Mouse (Mus musculus) hindbrain, postnatal 0 days (tissue): ENCODE results near the gene Fam19a1. TPM values are rescaled to one million over a fixed set of nuclear protein-coding genes. Genes with fewer than 3 reads are reported as not detected.

ENCODE experiments used
- ATAC-seq: fragments of 200-750 bp; cut with Nextera tagmentation; 2 replicates; pipeline ENCODE4 v1.8.0; 2017; ENCODE audit warnings: mild to moderate bottlenecking, moderate TSS enrichment, moderate library complexity
- DNase-seq: peaks from one replicate; pipeline ENCODE4 v3.0.0-alpha.2; 2015; ENCODE audit warnings: low spot score
- H3K27ac ChIP-seq: fragments of 300-500 bp; sonication (generic); 2 replicates; pipeline ENCODE4 v1.5.1; 2014; ENCODE audit warnings: mild to moderate bottlenecking
- H3K27me3 ChIP-seq: fragments of 300-500 bp; sonication (generic); 2 replicates; pipeline ENCODE4 v1.6.1; 2014; ENCODE audit warnings: low read length, mixed read lengths; ENCODE audit not compliant: insufficient read depth
- H3K36me3 ChIP-seq: fragments of 300-500 bp; sonication (generic); 2 replicates; pipeline ENCODE4 v1.6.1; 2014; ENCODE audit warnings: low read length, mixed read lengths; ENCODE audit not compliant: insufficient read depth
- H3K4me1 ChIP-seq: fragments of 300-500 bp; sonication (generic); 2 replicates; pipeline ENCODE4 v1.6.1; 2014; ENCODE audit warnings: antibody characterized with exemption, low read length, mixed read lengths; ENCODE audit not compliant: insufficient read depth
- H3K4me2 ChIP-seq: fragments of 300-500 bp; sonication (generic); 2 replicates; pipeline ENCODE4 v1.6.1; 2014; ENCODE audit warnings: low read depth, mild to moderate bottlenecking, low read length, moderate library complexity, mixed read lengths
- H3K4me3 ChIP-seq: fragments of 300-500 bp; sonication (generic); 2 replicates; pipeline ENCODE4 v1.5.1; 2014; ENCODE audit warnings: low read length
- H3K9ac ChIP-seq: fragments of 300-500 bp; sonication (generic); replicated peaks from 2 replicates; pipeline ENCODE4 v1.6.1; 2014; ENCODE audit warnings: mild to moderate bottlenecking, low read length, moderate library complexity, mixed read lengths
- H3K9me3 ChIP-seq: fragments of 300-500 bp; sonication (generic); 2 replicates; pipeline ENCODE4 v1.6.1; 2016; ENCODE audit warnings: low read length, mixed read lengths
- CTCF ChIP-seq: IDR thresholded peaks from 2 replicates; pipeline ENCODE4 v1.5.1; 2016; ENCODE audit warnings: antibody characterized with exemption, control low read depth, low read depth
- WGBS: fragments of 180-500 bp; shearing (Covaris S2); extraction: QIAGEN DNeasy Blood & Tissue Kit; methylation state at CpG from one replicate; pipeline ENCODE4 v1.1.7; 2014; 5-methylcytosine and 5-hydroxymethylcytosine counted together
- polyA plus RNA-seq: library from polyadenylated mRNA; unstranded; fragments of >200 nt; fragmentation: Nextera tagmentation; extraction: Ambion mirVana; gene quantifications from 2 replicates; pipeline ENCODE4 v1.2.1, GENCODE M21; 2015
- total RNA-seq: library from RNA; depleted of rRNA; stranded (reverse); fragments of >200 nt; gene quantifications from 2 replicates; pipeline ENCODE4 v1.2.3, GENCODE M21; 2014; rRNA removed

The Fam19a1 gene
- total and polyA plus RNA-seq, 2 experiments from 2014 or later = 10.8 to 13.3 TPM

- H3K9ac ChIP-seq = no peak overlapping the region
- TF ChIP-seq CTCF = no peak
- 88% methylated on average over 5 of the region's 5 CpGs for WGBS
Measured at GRCm38 (mm10) chr6:96649267-96649666, 536.3 kb downstream of the Fam19a1 start.

GRCm38 (mm10) chr6:96666311-96666710 is 553.4 kb downstream of the Fam19a1 start:
- DNase-seq (no peak), ATAC-seq (no peak)
- H3K4me2 ChIP-seq = no peak overlapping the region
- no peaks in the 10 kb centered on the region for H3K36me3 ChIP-seq
- WGBS = 94% methylated on average over 1 of the region's 1 CpGs
- H3K4me1 ChIP-seq = no peaks in the 10 kb centered on the region
- TF ChIP-seq CTCF = no peak
- no peak overlapping the region for H3K9ac ChIP-seq
- no peaks in the 10 kb centered on the region for H3K27me3 ChIP-seq
- H3K27ac ChIP-seq = no peak overlapping the region
- no peak overlapping the region for H3K4me3 ChIP-seq
- H3K9me3 ChIP-seq = no peaks in the 10 kb centered on the region

More at GRCm38 (mm10) chr6:96649267-96649666, 536.3 kb downstream of the Fam19a1 start:
- Histone ChIP-seq H3K4me3 (no peak overlapping the region), H3K9me3 (no peaks in the 10 kb centered on the region), H3K36me3 (no peaks in the 10 kb centered on the region), H3K4me1 (no peaks in the 10 kb centered on the region), H3K4me2 (no peak overlapping the region), H3K27ac (no peak overlapping the region), H3K27me3 (no peaks in the 10 kb centered on the region)
- DNase-seq (no peak), ATAC-seq (no peak)

- H3K4me3 ChIP-seq = no peak overlapping the region
- no peak overlapping the region for H3K4me2 ChIP-seq
- no peaks in the 10 kb centered on the region for H3K27me3 ChIP-seq
- DNase-seq (no peak), ATAC-seq (no peak)
- H3K9ac ChIP-seq = no peak overlapping the region
- H3K4me1 ChIP-seq = no peaks in the 10 kb centered on the region
- WGBS = 89% methylated on average over 3 of the region's 3 CpGs
- H3K27ac ChIP-seq = no peak overlapping the region
- no peaks in the 10 kb centered on the region for H3K36me3 ChIP-seq
- TF ChIP-seq CTCF = no peak
- H3K9me3 ChIP-seq = no peaks in the 10 kb centered on the region
Measured at GRCm38 (mm10) chr6:96677813-96678212, 564.9 kb downstream of the Fam19a1 start.

Other genes with a start within 250 kb of the Fam19a1 start
- gene 1700123L14Rik, start 53.1 kb downstream of the Fam19a1 start, total RNA-seq = not detected in 2 replicates
- gene 1700123L14Rik, start 53.1 kb downstream of the Fam19a1 start, polyA plus RNA-seq = not detected in 2 replicates